Mouse (Mus musculus) intestine, postnatal 0 days (tissue): ENCODE measurements around the gene Tet1. TPM values are rescaled to one million over a fixed set of nuclear protein-coding genes. Genes with fewer than 3 reads are reported as not detected.

ENCODE experiments used
- polyA plus RNA-seq: library from polyadenylated mRNA; unstranded; fragments of >200 nt; fragmentation: Nextera tagmentation; extraction: Ambion mirVana; gene quantifications from 2 replicates; pipeline ENCODE4 v1.2.1, GENCODE M21; 2015

Tet1 gene
- polyA plus RNA-seq, 1 experiment from 2014 or later: 3.0 TPM

Other genes with a start within 250 kb of the Tet1 start
- gene Stox1, start 182.9 kb downstream of the Tet1 start, polyA plus RNA-seq: 0.44 and 0.97 TPM in 2 replicates
- gene Ccar1, start 116.7 kb downstream of the Tet1 start, polyA plus RNA-seq: 45.7 and 46.8 TPM in 2 replicates
- gene Slc25a16, start 11.6 kb upstream of the Tet1 start, polyA plus RNA-seq: 14.6 and 16.3 TPM in 2 replicates
- 9.6 and 11.5 TPM in 2 replicates for gene Dna2, start 38.0 kb upstream of the Tet1 start, polyA plus RNA-seq
- 13.9 and 18.8 TPM in 2 replicates for gene Rufy2, start 71.2 kb upstream of the Tet1 start, polyA plus RNA-seq
- 21.2 and 25.0 TPM in 2 replicates for gene Hnrnph3, start 115.2 kb upstream of the Tet1 start, polyA plus RNA-seq
- gene Pbld2, start 115.3 kb upstream of the Tet1 start, polyA plus RNA-seq: 36.2 and 43.7 TPM in 2 replicates
- gene Pbld1, start 151.2 kb upstream of the Tet1 start, polyA plus RNA-seq: 1.8 and 2.1 TPM in 2 replicates
- not detected in 2 replicates for gene Atoh7, start 190.7 kb upstream of the Tet1 start, polyA plus RNA-seq